Mouse (Mus musculus) gastrocnemius, postnatal 4 days (tissue): ENCODE measurements at regions not wholly inside any gene's neighbourhood (a gene's known extent, or its start where the extent isn't known, plus 50 kb on each side); places are given as distances from the start of the nearest gene placed in this dataset.

Source experiments
- DNase-seq, 2 experiments: peaks; one replicate each; pipeline ENCODE4 v3.0.0; 2021 to 2022; ENCODE audit warnings: low spot score in 2 of 2, mixed read lengths in 2 of 2

DNA sequence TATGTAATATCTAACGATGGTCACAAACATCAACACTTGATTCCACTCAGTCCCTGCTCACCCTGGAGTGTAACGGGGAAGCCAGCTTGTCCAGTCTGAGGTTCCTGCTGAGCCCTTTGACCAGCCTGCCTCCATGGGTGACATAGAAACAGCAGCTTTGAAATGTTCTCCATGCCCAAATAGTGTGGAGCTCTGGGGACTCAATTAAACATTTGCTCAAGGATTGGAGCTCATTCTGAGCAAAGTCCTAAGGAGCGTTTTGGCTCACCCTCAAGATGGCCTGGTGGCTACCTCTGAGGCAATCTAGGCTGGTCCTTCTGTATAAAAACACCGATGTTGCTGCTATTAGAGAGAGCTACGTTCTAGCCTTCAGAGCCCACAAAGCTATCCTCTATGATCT is 85.6 kb upstream of the Hmga2 start:
- no peak for DNase-seq

- DNase-seq = no peak
Measured at GRCm38 (mm10) chr10:120557850-120558447, 81.7 kb upstream of the Hmga2 start.

GRCm38 (mm10) chr10:120556116-120556515 is 79.8 kb upstream of the Hmga2 start:
- DNase-seq = no peak

GRCm38 (mm10) chr10:120553097-120553453 is 76.8 kb upstream of the Hmga2 start:
- peak in 1 of 2 experiments; percentile 33 for DNase-seq

- peak in 1 of 2 experiments; percentile 28 for DNase-seq
Measured at GRCm38 (mm10) chr10:120552341-120553096, 76.2 kb upstream of the Hmga2 start.

DNA sequence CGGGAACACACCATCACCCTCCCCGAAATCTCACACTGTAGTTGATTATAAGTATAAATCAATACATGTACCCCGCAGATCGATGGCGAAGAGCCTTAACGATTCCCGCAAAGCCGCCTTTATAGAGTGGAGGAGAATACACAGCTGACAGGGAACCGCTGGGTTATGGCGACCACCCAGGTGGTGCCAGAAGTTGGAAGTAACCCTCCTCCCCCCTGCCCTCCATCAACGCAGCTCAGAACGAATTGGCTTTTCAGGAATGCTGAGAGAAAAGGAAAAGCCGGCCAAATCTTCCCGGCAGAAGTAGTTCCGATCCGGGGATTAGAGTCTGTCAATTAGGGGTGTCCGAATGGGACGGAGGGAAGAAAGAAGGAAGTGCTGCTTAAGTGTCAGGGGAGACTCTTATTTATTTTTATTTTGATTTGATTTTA is 75.6 kb upstream of the Hmga2 start:
- no peak for DNase-seq

DNA sequence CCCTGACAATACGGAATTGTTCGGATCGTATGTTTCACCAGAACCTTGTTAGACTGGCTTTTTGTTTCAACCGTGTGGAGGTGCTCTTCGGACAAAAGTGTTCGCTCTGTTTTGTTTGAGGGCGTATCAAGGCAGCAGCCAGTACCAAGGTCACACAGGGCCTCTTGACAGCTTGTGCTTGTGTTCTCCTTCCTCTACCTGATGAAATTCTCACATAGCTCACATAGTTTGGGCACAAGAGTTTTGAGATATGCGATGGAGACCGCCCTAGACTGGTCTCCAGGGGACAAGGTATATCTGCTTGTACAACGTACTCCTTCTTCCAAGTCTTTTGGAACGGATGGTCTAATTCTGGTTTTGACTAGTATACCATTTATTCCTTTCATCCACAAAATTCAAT is 70.9 kb upstream of the Hmga2 start:
- no peak for DNase-seq

GRCm38 (mm10) chr10:120541618-120542017 is 65.3 kb upstream of the Hmga2 start:
- no peak for DNase-seq

- no peak for DNase-seq
Measured at GRCm38 (mm10) chr10:120538561-120538960, 62.3 kb upstream of the Hmga2 start.

- no peak for DNase-seq
Measured at GRCm38 (mm10) chr10:120528406-120528805, 52.1 kb upstream of the Hmga2 start.

GRCm38 (mm10) chr10:120527951-120528350 is 51.7 kb upstream of the Hmga2 start:
- DNase-seq = no peak

DNA sequence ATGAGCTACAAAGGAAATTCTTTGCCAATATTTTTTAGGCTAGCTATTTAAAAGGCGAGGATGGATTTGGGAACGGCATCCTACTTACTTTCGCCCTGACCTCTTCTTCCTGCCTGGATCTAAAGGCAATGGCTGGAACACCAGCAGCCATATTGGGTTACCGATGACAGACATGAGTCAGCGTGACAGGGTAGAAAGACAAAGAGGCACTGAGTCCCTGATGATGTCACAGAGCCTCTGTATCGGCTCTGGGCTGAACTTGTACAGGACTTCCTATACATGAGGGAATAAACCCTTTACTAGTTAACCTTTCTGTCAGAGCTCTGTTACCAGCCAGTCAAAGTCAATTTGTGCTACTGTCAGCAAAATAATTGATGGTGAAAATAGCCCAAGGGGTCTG is 50.7 kb upstream of the Hmga2 start:
- DNase-seq = no peak
